Mouse (Mus musculus) right cerebral cortex, adult 2 months (tissue): ENCODE measurements at regions not wholly inside any gene's neighbourhood (a gene's known extent, or its start where the extent isn't known, plus 50 kb on each side); places are given as distances from the start of the nearest gene placed in this dataset.
"Not testable (repeated sequence)": the region's sequence is repeated elsewhere in the genome, so short reads cannot be mapped to it uniquely, and the experiment has no call there.

Source experiments
- DNase-seq, 2 experiments: peaks; one replicate each; pipeline ENCODE4 v3.0.0; 2021 to 2022; ENCODE audit warnings: low spot score in 2 of 2

DNA sequence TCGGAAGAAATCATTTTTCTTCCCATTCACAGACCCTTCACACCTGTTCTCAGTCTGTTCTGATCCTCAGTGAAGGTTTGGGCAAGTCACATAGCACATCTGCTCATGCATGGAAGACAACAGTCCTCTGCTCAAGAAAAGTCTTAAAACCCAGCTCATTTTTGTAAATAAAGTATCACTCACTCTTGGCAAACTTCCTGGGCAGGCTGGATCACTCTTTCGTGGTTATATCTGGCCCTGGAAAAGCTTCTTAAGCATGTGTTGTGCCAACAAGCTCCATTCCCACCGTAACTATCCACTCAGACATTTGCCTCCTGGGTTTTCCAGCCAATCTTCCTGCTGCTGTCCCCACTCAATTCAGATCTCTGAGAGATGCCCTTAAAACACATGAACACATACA is 103.2 kb upstream of the Cep85l start:
- no peak for DNase-seq

GRCm38 (mm10) chr10:53470200-53470599 is 90.5 kb upstream of the Cep85l start:
- no peak for DNase-seq

DNA sequence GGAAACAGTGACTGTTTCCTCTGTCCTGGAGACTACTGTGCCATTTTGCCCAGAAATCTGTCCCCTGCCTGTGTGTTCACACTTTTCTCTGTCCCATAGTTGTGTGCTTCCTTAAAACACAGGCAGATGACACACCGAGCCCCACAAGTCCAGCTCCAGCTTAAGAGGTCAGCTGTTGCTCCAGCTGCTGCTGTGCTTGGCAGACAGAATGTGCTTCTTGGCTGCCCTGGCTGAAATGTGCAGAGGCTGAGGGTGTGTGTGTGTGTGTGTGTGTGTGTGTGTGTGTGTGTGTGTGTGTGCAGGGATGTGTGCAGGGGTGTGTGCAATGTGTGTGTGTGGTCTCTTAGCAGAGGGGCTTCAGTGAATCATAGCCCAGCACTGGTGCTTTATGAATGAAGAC is 89.9 kb upstream of the Cep85l start:
- DNase-seq: no peak

DNA sequence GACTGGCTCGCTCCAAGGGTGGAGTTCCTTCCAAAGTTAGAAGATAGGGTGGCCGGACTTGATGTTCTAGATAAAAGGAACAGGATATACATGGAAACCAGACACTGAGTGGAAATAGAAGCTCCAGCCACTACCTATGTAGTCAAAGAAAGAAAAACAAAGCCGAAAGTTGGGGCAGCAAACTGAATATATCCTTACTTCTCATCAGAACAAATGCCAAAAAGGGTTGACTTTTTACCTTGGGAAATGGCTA is 88.5 kb upstream of the Cep85l start:
- no peak for DNase-seq

- no peak for DNase-seq
Measured at GRCm38 (mm10) chr10:53467472-53468292, 87.9 kb upstream of the Cep85l start.

DNA sequence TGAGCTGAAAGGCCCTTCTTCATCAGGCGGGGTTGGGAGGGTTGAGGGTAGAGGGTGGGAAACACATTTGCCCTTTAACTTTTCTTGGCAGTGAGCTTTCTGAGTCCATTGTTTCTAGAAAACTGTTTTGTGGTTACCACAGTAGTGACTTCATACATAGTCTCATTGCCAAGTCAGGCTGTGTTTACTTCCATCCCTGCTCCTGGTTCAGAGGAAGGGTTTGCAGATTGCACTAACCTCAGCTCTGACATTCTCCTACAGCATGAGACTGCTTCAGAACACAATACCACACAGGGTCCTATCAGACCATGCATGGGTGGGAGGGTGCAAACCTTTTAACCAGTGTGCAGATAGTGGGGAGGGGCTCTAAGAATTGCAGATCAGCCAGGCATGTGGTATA is 87.1 kb upstream of the Cep85l start:
- no peak for DNase-seq

DNA sequence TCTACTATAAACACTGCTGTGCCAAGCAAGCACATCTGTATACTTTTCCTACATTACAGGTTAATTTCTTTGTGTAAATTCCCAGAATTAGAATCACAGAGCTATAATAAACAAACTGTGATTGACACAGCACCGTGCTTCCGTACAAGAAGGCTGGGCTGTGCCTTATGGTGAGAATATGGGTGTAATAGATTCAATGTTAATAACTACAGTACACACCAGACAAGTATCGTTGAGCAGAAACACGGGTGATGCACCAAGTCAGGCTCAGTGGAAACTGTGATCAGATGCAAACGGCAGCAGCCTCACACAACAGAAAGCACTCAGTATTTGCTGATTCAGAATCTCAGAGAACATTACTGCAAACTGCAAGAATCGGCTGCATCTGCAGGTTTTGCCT is 86.5 kb upstream of the Cep85l start:
- no peak for DNase-seq

GRCm38 (mm10) chr10:53464581-53464980 is 84.8 kb upstream of the Cep85l start:
- no peak for DNase-seq

- DNase-seq: no peak
Measured at GRCm38 (mm10) chr10:53464006-53464405, 84.3 kb upstream of the Cep85l start.

GRCm38 (mm10) chr10:53463471-53463870 is 83.7 kb upstream of the Cep85l start:
- no peak for DNase-seq

GRCm38 (mm10) chr10:53462449-53463308 is 82.9 kb upstream of the Cep85l start:
- DNase-seq: no peak

GRCm38 (mm10) chr10:53461070-53461781 is 81.5 kb upstream of the Cep85l start:
- no peak for DNase-seq

DNA sequence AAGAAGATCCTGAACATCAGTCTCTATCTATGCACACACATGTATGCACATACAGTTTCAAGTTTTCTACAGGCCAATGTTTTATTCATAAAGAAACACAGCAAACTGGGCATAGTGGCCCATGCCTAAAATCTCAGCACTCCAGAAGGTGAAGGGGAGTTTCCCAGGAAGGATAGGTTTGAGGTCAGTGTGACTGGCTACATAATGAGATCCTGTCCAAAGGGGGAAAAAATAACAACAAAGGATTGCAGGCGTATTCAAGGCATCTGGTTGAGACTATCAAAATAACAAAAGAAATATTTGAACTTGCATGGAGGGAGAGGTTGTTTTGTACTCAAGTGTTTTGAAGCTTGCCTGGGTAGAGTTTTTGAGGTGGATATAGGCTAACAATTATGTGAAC is 80.0 kb upstream of the Cep85l start:
- DNase-seq: not testable (repeated sequence)

GRCm38 (mm10) chr10:53456027-53456713 is 76.4 kb upstream of the Cep85l start:
- no peak for DNase-seq

DNA sequence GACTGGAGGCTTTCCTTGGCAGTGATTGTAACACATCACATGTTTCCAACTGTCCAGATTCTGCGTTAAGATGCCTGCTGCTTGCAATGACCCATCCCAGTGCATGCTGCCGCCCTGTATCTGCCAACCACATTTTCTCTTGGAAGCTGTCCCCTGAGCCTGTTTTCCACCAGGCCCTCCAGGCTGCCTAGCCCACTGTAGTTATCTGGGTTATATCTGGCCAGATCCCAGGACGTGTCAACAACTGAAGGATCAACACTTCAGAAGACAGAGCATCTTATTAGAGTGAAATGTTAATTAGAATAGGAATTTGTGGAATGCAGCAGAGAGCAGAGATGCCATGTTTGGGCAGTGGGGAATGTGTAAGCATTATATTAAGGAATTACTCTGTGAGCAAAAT is 65.0 kb upstream of the Cep85l start:
- DNase-seq: no peak

- DNase-seq: no peak
Measured at GRCm38 (mm10) chr10:53443443-53443842, 63.7 kb upstream of the Cep85l start.

GRCm38 (mm10) chr10:53442912-53443311 is 63.2 kb upstream of the Cep85l start:
- DNase-seq: no peak

GRCm38 (mm10) chr10:53440251-53440650 is 60.5 kb upstream of the Cep85l start:
- DNase-seq: no peak

- DNase-seq: no peak
Measured at GRCm38 (mm10) chr10:53438388-53438787, 58.6 kb upstream of the Cep85l start.

DNA sequence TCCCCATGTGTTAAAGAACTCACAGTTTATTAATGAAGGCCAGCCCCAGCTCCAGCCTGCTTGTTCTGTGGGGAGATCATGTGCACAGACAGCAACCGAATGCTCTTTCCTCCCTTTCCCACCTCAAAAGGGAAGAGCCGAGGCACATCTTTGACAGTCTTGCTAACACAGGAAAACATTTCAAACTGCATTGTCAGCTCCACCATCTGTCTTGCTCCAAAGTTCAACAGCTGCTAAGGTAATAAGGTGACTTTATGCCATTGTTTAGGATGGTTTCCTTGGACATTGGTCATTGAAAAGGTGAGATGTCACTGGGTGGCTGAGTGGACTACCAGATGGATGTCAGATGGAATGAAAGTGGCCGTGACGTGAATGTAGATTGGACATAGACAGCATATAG is 58.0 kb upstream of the Cep85l start:
- DNase-seq: no peak

DNA sequence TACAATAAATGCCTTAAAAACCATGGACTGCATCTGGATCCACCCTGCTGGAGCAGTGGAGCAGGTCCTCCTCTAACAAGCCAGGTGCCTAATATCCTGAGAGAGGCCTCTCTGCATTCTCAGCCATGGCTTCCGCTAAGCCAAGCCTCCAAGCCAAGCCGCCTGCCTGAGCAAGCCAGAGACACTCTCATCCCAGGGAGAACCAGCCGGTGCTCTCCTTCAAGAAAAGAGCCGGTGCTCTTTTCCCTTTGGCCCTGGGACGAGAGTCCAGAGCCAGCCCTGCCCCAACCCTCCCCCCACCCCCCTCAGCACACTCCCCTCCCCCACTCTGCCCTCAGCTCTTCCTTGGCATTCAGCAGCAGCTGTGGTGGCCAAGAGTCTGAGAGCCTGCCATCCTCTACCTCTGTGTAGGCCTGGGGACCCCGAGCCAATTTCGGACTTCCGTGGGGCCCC is 56.3 kb upstream of the Cep85l start:
- DNase-seq: no peak
